Mouse (Mus musculus): ENCODE measurements around the gene Fbln1. TPM values are rescaled to one million over a fixed set of nuclear protein-coding genes. Genes with fewer than 3 reads are reported as not detected.

Fbln1 gene
- polyA plus RNA-seq, 1 experiment from 2014 or later: 147 TPM

DNA sequence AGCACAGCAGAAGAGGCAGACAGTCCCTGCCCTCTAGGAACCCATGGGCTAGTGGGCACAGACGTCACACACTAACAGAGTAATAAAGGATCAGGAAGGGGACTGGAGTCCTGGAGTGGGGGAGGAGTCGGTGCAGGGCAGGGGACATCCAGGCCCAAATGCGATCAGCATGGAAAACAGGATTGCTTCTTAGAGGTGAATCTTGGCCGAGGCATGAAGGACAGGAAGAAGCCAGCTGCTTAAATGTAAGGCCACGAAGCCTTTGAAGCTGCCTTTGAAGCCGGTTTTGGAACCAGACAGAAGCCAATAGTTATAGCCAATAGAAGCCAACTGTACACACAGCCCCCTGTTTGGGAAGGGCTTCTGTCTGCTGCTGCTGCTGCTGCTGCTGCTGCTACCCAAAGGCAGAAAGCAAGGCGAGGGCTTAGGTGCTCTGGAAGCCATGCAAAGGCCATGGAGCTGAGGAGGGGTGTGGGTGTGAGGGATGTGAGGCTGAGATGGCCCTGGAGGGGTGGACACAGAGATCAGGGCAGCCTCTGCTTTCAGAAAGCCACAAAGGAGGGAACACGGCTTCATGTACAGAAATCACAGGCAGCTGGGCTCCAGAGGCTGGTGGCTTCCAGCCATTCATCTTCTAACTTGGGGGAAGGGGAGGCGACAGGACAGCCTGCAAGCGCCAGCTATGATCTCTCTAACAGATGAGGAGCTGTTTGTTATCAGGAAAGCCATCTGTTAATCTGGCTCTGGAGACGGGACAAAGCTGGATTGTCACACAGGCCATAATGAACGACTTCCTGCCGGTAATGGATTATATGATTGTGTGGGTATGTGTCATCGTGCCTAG, 5.1 kb upstream of the Fbln1 start:
- Histone ChIP-seq H3K4me3 (ENCODE audit: low read depth, low read length) (no peak overlapping the region), H3K4me1 (replicated peaks; ENCODE audit: control insufficient read depth, insufficient read depth, low read length) (no peaks in the 10 kb centered on the region; the same call in 1 of the 2 replicates), H3K27me3 (ENCODE audit: control insufficient read depth, insufficient read depth, low read length) (no peaks in the 10 kb centered on the region), H3K27ac (ENCODE audit: low read depth, low read length) (no peak overlapping the region), H3K9me3 (ENCODE audit: control insufficient read depth, low read length) (no peaks in the 10 kb centered on the region), H3K9ac (ENCODE audit: low read length) (no peak overlapping the region), H3K36me3 (ENCODE audit: control insufficient read depth, insufficient read depth, low read length) (no peaks in the 10 kb centered on the region), H3K4me2 (ENCODE audit: low read depth, low read length, severe bottlenecking) (no peak overlapping the region)
- DNase-seq (ENCODE audit: low spot score) (no peak), ATAC-seq (replicated peaks; ENCODE audit: low FRiP score) (no peak)
- 56% methylated on average over 14 of the region's 14 CpGs for WGBS

DNA sequence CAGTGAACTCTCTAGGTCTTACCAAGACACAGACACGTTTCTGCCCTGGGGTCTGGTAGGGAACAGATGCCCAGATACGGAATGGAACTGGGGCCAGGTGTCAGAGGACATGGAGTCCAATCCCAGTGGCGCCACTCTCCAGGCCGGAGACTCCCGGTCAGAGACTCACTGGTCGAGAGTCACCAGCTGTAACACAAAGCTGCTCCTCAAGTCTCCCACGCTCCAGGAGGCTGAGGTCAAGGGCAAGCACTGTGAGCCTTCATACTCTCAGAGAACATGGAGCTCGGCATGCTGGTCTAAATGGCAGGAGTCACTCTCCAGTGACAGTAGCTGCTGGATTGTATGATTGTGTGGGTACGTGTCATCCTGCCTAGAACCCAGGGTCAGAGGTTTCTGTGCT, 3.5 kb upstream of the Fbln1 start:
- H3K27ac ChIP-seq (ENCODE audit: low read depth, low read length): no peak overlapping the region
- no peak for DNase-seq (ENCODE audit: low spot score)
- H3K9me3 ChIP-seq (ENCODE audit: control insufficient read depth, low read length): no peaks in the 10 kb centered on the region
- no peak overlapping the region for H3K4me3 ChIP-seq (ENCODE audit: low read depth, low read length)
- no peak overlapping the region for H3K9ac ChIP-seq (ENCODE audit: low read length)
- no peak overlapping the region for H3K4me2 ChIP-seq (ENCODE audit: low read depth, low read length, severe bottlenecking)
- no peaks in the 10 kb centered on the region for H3K27me3 ChIP-seq (ENCODE audit: control insufficient read depth, insufficient read depth, low read length)
- H3K36me3 ChIP-seq (ENCODE audit: control insufficient read depth, insufficient read depth, low read length): no peaks in the 10 kb centered on the region
- peaks cover 4% of the 10 kb centered on the region for H3K4me1 ChIP-seq (replicated peaks; ENCODE audit: control insufficient read depth, insufficient read depth, low read length)
- WGBS: 79% methylated on average over 9 of the region's 9 CpGs
- ATAC-seq (replicated peaks; ENCODE audit: low FRiP score): no peak

DNA sequence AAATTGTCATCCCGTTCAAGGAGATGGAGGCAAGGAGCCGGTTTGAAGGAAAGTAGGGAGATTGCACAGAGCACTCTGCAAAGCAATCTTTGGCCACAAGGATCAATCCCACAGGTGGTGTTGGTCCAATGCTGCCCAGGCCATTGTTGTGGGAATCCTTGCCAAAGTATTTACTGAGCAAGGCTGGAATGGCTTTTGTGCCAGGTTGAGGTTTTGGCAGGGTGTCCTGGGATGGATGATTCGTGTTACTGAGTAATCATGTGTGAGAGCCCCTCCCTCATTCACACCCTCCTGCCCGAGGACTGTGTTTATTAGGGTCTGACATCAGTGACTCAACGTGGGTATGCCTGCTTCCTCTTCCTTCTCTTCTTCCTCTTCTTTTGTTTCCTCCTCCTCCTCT, 3.0 kb upstream of the Fbln1 start:
- WGBS: 71% methylated on average over 5 of the region's 5 CpGs
- ATAC-seq (replicated peaks; ENCODE audit: low FRiP score) (no peak), DNase-seq (ENCODE audit: low spot score) (no peak)
- H3K27ac ChIP-seq (ENCODE audit: low read depth, low read length): no peak overlapping the region
- no peak overlapping the region for H3K4me3 ChIP-seq (ENCODE audit: low read depth, low read length)
- H3K9ac ChIP-seq (ENCODE audit: low read length): no peak overlapping the region
- no peaks in the 10 kb centered on the region for H3K36me3 ChIP-seq (ENCODE audit: control insufficient read depth, insufficient read depth, low read length)
- H3K4me1 ChIP-seq (replicated peaks; ENCODE audit: control insufficient read depth, insufficient read depth, low read length): peaks cover 10% of the 10 kb centered on the region
- no peaks in the 10 kb centered on the region for H3K9me3 ChIP-seq (ENCODE audit: control insufficient read depth, low read length)
- no peak overlapping the region for H3K4me2 ChIP-seq (ENCODE audit: low read depth, low read length, severe bottlenecking)
- H3K27me3 ChIP-seq (ENCODE audit: control insufficient read depth, insufficient read depth, low read length): no peaks in the 10 kb centered on the region

DNA sequence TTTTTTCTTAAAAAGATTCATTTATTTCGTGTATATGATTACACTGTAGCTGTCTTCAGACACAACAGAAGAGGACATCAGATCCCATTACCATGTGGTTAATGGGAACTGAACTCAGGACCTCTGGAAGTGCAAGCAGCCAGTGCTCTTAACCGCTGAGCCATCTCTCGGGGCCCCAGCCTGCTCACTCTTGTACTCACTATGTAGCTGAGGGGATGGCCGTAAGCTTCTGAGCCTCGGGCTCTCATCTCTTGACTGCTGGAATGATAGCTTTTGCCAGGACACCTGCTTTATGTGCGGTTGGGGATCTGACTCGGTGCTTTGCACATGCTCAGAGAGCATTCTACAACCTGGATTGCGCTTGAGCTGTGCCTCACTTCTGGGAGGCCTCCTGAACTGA, 1.4 kb upstream of the Fbln1 start:
- no peak overlapping the region for H3K4me3 ChIP-seq (ENCODE audit: low read depth, low read length)
- no peaks in the 10 kb centered on the region for H3K27me3 ChIP-seq (ENCODE audit: control insufficient read depth, insufficient read depth, low read length)
- ATAC-seq (replicated peaks; ENCODE audit: low FRiP score) (no peak), DNase-seq (ENCODE audit: low spot score) (no peak)
- peaks cover 16% of the 10 kb centered on the region for H3K4me1 ChIP-seq (replicated peaks; ENCODE audit: control insufficient read depth, insufficient read depth, low read length)
- no peak overlapping the region for H3K27ac ChIP-seq (ENCODE audit: low read depth, low read length)
- H3K4me2 ChIP-seq (ENCODE audit: low read depth, low read length, severe bottlenecking): no peak overlapping the region
- no peak overlapping the region for H3K9ac ChIP-seq (ENCODE audit: low read length)
- H3K36me3 ChIP-seq (ENCODE audit: control insufficient read depth, insufficient read depth, low read length): peaks cover 4% of the 10 kb centered on the region; the same call in 1 of the 2 replicates
- H3K9me3 ChIP-seq (ENCODE audit: control insufficient read depth, low read length): peaks cover 3% of the 10 kb centered on the region; the same call in 1 of the 2 replicates
- WGBS: 41% methylated on average over 8 of the region's 8 CpGs

DNA sequence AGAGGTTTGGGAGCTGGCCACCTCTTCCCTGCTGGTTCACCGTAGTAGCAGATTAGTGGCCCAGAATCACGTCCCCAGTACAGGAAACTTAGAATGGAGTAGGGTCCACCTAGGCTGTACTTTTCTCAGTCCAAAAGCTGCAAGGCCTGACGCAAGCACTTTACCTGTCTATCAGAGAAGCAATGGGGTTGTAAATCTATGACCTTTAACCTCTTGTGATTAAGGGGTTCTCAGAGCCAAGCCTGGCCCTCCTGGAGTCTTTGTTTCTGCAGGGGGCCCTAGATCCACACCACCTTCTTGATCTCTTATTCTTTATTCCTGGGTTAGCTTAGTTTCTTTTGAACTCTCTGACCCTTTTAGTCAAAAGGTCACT, 940 bp downstream of the Fbln1 start:
- Histone ChIP-seq H3K4me2 (ENCODE audit: low read depth, low read length, severe bottlenecking) (peak overlapping the region; percentile 88), H3K36me3 (ENCODE audit: control insufficient read depth, insufficient read depth, low read length) (peaks cover 11% of the 10 kb centered on the region), H3K27ac (ENCODE audit: low read depth, low read length) (no peak overlapping the region), H3K27me3 (ENCODE audit: control insufficient read depth, insufficient read depth, low read length) (no peaks in the 10 kb centered on the region), H3K9ac (ENCODE audit: low read length) (peak overlapping the region; percentile 90), H3K9me3 (ENCODE audit: control insufficient read depth, low read length) (peaks cover 5% of the 10 kb centered on the region; the same call in 1 of the 2 replicates), H3K4me1 (replicated peaks; ENCODE audit: control insufficient read depth, insufficient read depth, low read length) (peaks cover 16% of the 10 kb centered on the region), H3K4me3 (ENCODE audit: low read depth, low read length) (peak overlapping the region; percentile 61)
- 0 out of 2 replicates have a peak, but pooled peaks have one; percentile 10 for ATAC-seq (replicated peaks; ENCODE audit: low FRiP score)
- 2% methylated on average over 3 of the region's 3 CpGs for WGBS
- DNase-seq (ENCODE audit: low spot score): no peak

DNA sequence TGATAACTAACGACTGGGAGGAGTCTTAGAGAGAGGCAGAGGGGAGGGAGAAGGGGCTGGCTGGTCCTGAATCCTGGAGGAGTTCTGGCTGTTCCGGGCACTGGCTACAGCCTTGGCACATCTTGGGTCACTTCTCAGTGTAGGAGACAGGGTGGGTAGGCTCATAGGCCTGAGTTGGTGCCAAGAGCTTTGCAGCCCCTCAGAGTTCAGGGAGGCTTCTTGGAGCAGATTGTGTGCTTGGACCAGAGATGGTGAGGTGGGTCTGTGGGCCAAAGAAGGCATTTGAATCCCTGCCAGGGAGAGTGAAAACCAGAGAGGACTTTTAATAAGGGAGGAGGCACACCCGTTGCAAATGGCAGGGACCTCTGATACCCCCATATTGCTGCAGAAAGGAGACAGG, 1.3 kb downstream of the Fbln1 start:
- H3K9ac ChIP-seq (ENCODE audit: low read length): peak overlapping the region; percentile 90
- WGBS: 3% methylated on average over 3 of the region's 3 CpGs
- no peak for DNase-seq (ENCODE audit: low spot score)
- ATAC-seq (replicated peaks; ENCODE audit: low FRiP score): no peak
- H3K27ac ChIP-seq (ENCODE audit: low read depth, low read length): peak overlapping the region; percentile 74
- no peaks in the 10 kb centered on the region for H3K27me3 ChIP-seq (ENCODE audit: control insufficient read depth, insufficient read depth, low read length)
- peaks cover 5% of the 10 kb centered on the region for H3K9me3 ChIP-seq (ENCODE audit: control insufficient read depth, low read length)
- peaks cover 16% of the 10 kb centered on the region for H3K4me1 ChIP-seq (replicated peaks; ENCODE audit: control insufficient read depth, insufficient read depth, low read length)
- H3K4me2 ChIP-seq (ENCODE audit: low read depth, low read length, severe bottlenecking): peak overlapping the region; percentile 88
- peaks cover 13% of the 10 kb centered on the region for H3K36me3 ChIP-seq (ENCODE audit: control insufficient read depth, insufficient read depth, low read length)
- peak overlapping the region; percentile 61 for H3K4me3 ChIP-seq (ENCODE audit: low read depth, low read length)

DNA sequence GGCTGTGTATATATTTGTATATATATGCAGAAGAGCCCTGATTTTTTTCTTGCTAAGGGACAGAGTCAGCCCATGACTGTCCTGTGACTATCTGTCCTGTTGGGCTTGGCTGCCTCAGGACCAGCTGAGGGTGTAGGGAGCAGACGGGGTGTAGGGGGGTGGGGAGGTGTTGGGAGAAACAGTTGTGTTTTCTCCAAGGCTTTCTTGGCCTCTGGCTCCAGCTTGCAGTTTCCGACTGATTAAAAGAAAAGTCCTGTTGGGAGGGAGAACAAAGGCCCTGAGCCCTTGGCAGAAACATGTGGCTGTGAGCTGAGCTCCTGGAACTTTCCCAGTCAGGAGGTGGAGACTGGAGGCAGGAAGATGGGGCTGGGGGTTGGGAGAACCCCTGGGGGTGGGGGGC, 2.0 kb downstream of the Fbln1 start:
- ATAC-seq (replicated peaks; ENCODE audit: low FRiP score) (peak; percentile 19; the same call in 1 of the 2 replicates), DNase-seq (ENCODE audit: low spot score) (peak; percentile 68)
- peaks cover 5% of the 10 kb centered on the region for H3K9me3 ChIP-seq (ENCODE audit: control insufficient read depth, low read length)
- no peaks in the 10 kb centered on the region for H3K27me3 ChIP-seq (ENCODE audit: control insufficient read depth, insufficient read depth, low read length)
- H3K4me3 ChIP-seq (ENCODE audit: low read depth, low read length): peak overlapping the region; percentile 61
- 0% methylated on average over 2 of the region's 2 CpGs for WGBS
- H3K27ac ChIP-seq (ENCODE audit: low read depth, low read length): peak overlapping the region; percentile 74
- H3K4me1 ChIP-seq (replicated peaks; ENCODE audit: control insufficient read depth, insufficient read depth, low read length): peaks cover 16% of the 10 kb centered on the region
- peak overlapping the region; percentile 88 for H3K4me2 ChIP-seq (ENCODE audit: low read depth, low read length, severe bottlenecking)
- H3K36me3 ChIP-seq (ENCODE audit: control insufficient read depth, insufficient read depth, low read length): peaks cover 17% of the 10 kb centered on the region
- H3K9ac ChIP-seq (ENCODE audit: low read length): peak overlapping the region; percentile 90

DNA sequence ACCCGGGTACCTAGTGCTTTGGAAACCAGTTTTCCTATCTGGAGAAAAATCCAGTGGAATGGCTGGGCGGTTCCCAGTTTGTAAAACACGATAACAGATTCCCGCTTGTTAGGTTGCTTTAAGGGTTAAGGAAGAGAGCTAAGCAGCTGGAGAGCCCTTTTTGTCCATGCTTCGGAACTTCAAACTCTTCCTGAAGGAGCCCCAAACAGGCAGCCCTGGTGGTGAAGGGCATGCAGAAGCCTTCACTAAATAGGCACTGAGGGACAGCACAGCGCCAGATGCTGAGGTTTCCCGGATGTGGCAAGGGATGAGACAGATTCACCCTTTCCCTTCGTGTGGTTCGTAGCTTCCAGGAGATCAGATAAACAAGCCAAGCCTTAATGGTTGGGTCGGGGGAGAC, 2.6 kb downstream of the Fbln1 start:
- peaks cover 16% of the 10 kb centered on the region for H3K4me1 ChIP-seq (replicated peaks; ENCODE audit: control insufficient read depth, insufficient read depth, low read length)
- H3K9me3 ChIP-seq (ENCODE audit: control insufficient read depth, low read length): peaks cover 5% of the 10 kb centered on the region
- H3K4me3 ChIP-seq (ENCODE audit: low read depth, low read length): peak overlapping the region; percentile 61
- peak overlapping the region; percentile 74 for H3K27ac ChIP-seq (ENCODE audit: low read depth, low read length)
- no peak for DNase-seq (ENCODE audit: low spot score)
- H3K27me3 ChIP-seq (ENCODE audit: control insufficient read depth, insufficient read depth, low read length): no peaks in the 10 kb centered on the region
- no peak for ATAC-seq (replicated peaks; ENCODE audit: low FRiP score)
- peak overlapping the region; percentile 88 for H3K4me2 ChIP-seq (ENCODE audit: low read depth, low read length, severe bottlenecking)
- 7% methylated on average over 10 of the region's 10 CpGs for WGBS
- peaks cover 17% of the 10 kb centered on the region for H3K36me3 ChIP-seq (ENCODE audit: control insufficient read depth, insufficient read depth, low read length)
- peak overlapping the region; percentile 90 for H3K9ac ChIP-seq (ENCODE audit: low read length)

DNA sequence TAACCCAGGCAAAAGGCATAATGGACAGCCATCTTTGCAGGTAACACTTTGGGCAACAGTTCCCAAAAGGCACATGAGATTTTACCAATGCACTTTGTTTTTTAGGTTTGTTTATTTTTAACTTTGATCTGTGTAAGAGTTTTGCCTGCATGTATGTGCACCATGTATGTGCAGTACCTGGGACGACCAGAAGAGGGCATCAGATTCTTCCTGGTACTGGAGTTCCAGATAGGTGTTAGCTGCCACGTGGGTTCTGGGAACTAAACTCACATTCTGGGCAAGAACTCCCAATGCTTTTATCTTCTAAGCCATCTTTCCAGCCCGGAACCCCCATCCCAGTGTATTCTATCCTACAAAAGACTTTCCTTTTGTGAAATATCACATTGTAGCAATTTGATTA, 3.6 kb downstream of the Fbln1 start:
- Histone ChIP-seq H3K4me1 (replicated peaks; ENCODE audit: control insufficient read depth, insufficient read depth, low read length) (peaks cover 16% of the 10 kb centered on the region), H3K27me3 (ENCODE audit: control insufficient read depth, insufficient read depth, low read length) (no peaks in the 10 kb centered on the region), H3K27ac (ENCODE audit: low read depth, low read length) (no peak overlapping the region), H3K4me2 (ENCODE audit: low read depth, low read length, severe bottlenecking) (no peak overlapping the region), H3K9ac (ENCODE audit: low read length) (no peak overlapping the region), H3K36me3 (ENCODE audit: control insufficient read depth, insufficient read depth, low read length) (peaks cover 17% of the 10 kb centered on the region), H3K4me3 (ENCODE audit: low read depth, low read length) (no peak overlapping the region), H3K9me3 (ENCODE audit: control insufficient read depth, low read length) (peaks cover 5% of the 10 kb centered on the region)
- 90% methylated on average over 3 of the region's 3 CpGs for WGBS
- DNase-seq (ENCODE audit: low spot score): no peak
- no peak for ATAC-seq (replicated peaks; ENCODE audit: low FRiP score)
